Mouse (Mus musculus): ENCODE measurements around the gene En1. TPM values are rescaled to one million over a fixed set of nuclear protein-coding genes. Genes with fewer than 3 reads are reported as not detected.

Gene En1
- polyA plus RNA-seq, 1 experiment from 2014 or later: not detected

GRCm38 (mm10) chr1:120595471-120596240 is 6.6 kb upstream of the En1 start:
- DNase-seq (ENCODE audit: low spot score): no peak
- ATAC-seq (replicated peaks; ENCODE audit: low FRiP score, low read depth): no peak
- peaks cover 92% of the 10 kb centered on the region for H3K27me3 ChIP-seq (ENCODE audit: insufficient read depth, low read length)
- no peaks in the 10 kb centered on the region for H3K9me3 ChIP-seq (replicated peaks; ENCODE audit: low read length)
- H3K9ac ChIP-seq (ENCODE audit: low read depth, low read length): no peak overlapping the region
- H3K4me1 ChIP-seq (replicated peaks; ENCODE audit: insufficient read depth, low read length): no peaks in the 10 kb centered on the region
- H3K27ac ChIP-seq: no peak overlapping the region
- no peak overlapping the region for H3K4me3 ChIP-seq (replicated peaks; ENCODE audit: low read depth, low read length)
- 3% methylated on average over 17 of the region's 17 CpGs for WGBS
- TF ChIP-seq CTCF (IDR thresholded peaks at IDR 0.05; ENCODE audit: low read depth): no peak
- no peaks in the 10 kb centered on the region for H3K36me3 ChIP-seq (ENCODE audit: insufficient read depth, low read length)
- H3K4me2 ChIP-seq (ENCODE audit: low read length): no peak overlapping the region

GRCm38 (mm10) chr1:120596319-120596718 is 5.9 kb upstream of the En1 start:
- no peaks in the 10 kb centered on the region for H3K4me1 ChIP-seq (replicated peaks; ENCODE audit: insufficient read depth, low read length)
- ATAC-seq (replicated peaks; ENCODE audit: low FRiP score, low read depth): no peak; the same call in 1 of the 2 replicates
- H3K4me3 ChIP-seq (replicated peaks; ENCODE audit: low read depth, low read length): peak overlapping the region; percentile 16; the same call in 1 of the 2 replicates
- WGBS: 1% methylated on average over 21 of the region's 21 CpGs
- TF ChIP-seq CTCF (IDR thresholded peaks at IDR 0.05; ENCODE audit: low read depth): peak; percentile 17; the same call in 1 of the 2 replicates
- no peaks in the 10 kb centered on the region for H3K36me3 ChIP-seq (ENCODE audit: insufficient read depth, low read length)
- H3K9me3 ChIP-seq (replicated peaks; ENCODE audit: low read length): no peaks in the 10 kb centered on the region
- peak overlapping the region; percentile 33 for H3K4me2 ChIP-seq (ENCODE audit: low read length)
- H3K27ac ChIP-seq: no peak overlapping the region
- no peak overlapping the region for H3K9ac ChIP-seq (ENCODE audit: low read depth, low read length)
- H3K27me3 ChIP-seq (ENCODE audit: insufficient read depth, low read length): peaks cover 93% of the 10 kb centered on the region
- peak; percentile 58 for DNase-seq (ENCODE audit: low spot score)

DNA sequence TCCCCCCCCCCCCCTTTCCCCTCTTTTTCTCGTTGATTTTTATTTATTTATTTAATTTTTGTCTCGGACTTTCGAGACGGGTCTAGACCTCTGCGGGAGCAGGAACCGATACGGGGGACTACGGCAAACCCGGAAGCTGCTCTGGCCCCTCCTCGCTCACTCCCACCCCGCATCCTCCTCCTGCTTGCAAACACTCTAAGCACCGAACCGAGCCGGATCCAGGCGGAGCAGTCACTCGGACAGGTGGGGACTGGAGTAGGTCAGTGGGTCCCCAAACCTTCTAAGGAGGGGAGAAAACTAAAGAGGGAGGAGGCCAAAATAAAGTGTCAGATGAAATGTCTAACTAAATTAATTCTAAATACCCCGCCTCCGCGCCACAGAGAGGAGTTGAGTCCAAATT is 5.4 kb upstream of the En1 start:
- no peak overlapping the region for H3K27ac ChIP-seq
- H3K4me2 ChIP-seq (ENCODE audit: low read length): peak overlapping the region; percentile 33
- no peaks in the 10 kb centered on the region for H3K9me3 ChIP-seq (replicated peaks; ENCODE audit: low read length)
- 0 out of 2 replicates have a peak, but pooled peaks have one; percentile 26 for ATAC-seq (replicated peaks; ENCODE audit: low FRiP score, low read depth)
- H3K9ac ChIP-seq (ENCODE audit: low read depth, low read length): no peak overlapping the region
- H3K4me1 ChIP-seq (replicated peaks; ENCODE audit: insufficient read depth, low read length): no peaks in the 10 kb centered on the region
- under 1% methylated on average over 19 of the region's 19 CpGs for WGBS
- H3K27me3 ChIP-seq (ENCODE audit: insufficient read depth, low read length): peaks cover 95% of the 10 kb centered on the region
- TF ChIP-seq CTCF (IDR thresholded peaks at IDR 0.05; ENCODE audit: low read depth): no peak
- 0 out of 2 replicates have a peak overlapping the region, but pooled peaks have one; percentile 16 for H3K4me3 ChIP-seq (replicated peaks; ENCODE audit: low read depth, low read length)
- no peaks in the 10 kb centered on the region for H3K36me3 ChIP-seq (ENCODE audit: insufficient read depth, low read length)
- DNase-seq (ENCODE audit: low spot score): no peak

GRCm38 (mm10) chr1:120597271-120597670 is 4.9 kb upstream of the En1 start:
- peaks cover 4% of the 10 kb centered on the region; the same call in 1 of the 2 replicates for H3K4me1 ChIP-seq (replicated peaks; ENCODE audit: insufficient read depth, low read length)
- 3% methylated on average over 11 of the region's 11 CpGs for WGBS
- no peak for TF ChIP-seq CTCF (IDR thresholded peaks at IDR 0.05; ENCODE audit: low read depth)
- no peak overlapping the region; the same call in 1 of the 2 replicates for H3K4me3 ChIP-seq (replicated peaks; ENCODE audit: low read depth, low read length)
- H3K27ac ChIP-seq: no peak overlapping the region
- no peak overlapping the region for H3K4me2 ChIP-seq (ENCODE audit: low read length)
- no peaks in the 10 kb centered on the region for H3K36me3 ChIP-seq (ENCODE audit: insufficient read depth, low read length)
- H3K9ac ChIP-seq (ENCODE audit: low read depth, low read length): no peak overlapping the region
- H3K27me3 ChIP-seq (ENCODE audit: insufficient read depth, low read length): peaks cover 95% of the 10 kb centered on the region
- DNase-seq (ENCODE audit: low spot score): no peak
- no peak for ATAC-seq (replicated peaks; ENCODE audit: low FRiP score, low read depth)
- H3K9me3 ChIP-seq (replicated peaks; ENCODE audit: low read length): no peaks in the 10 kb centered on the region

DNA sequence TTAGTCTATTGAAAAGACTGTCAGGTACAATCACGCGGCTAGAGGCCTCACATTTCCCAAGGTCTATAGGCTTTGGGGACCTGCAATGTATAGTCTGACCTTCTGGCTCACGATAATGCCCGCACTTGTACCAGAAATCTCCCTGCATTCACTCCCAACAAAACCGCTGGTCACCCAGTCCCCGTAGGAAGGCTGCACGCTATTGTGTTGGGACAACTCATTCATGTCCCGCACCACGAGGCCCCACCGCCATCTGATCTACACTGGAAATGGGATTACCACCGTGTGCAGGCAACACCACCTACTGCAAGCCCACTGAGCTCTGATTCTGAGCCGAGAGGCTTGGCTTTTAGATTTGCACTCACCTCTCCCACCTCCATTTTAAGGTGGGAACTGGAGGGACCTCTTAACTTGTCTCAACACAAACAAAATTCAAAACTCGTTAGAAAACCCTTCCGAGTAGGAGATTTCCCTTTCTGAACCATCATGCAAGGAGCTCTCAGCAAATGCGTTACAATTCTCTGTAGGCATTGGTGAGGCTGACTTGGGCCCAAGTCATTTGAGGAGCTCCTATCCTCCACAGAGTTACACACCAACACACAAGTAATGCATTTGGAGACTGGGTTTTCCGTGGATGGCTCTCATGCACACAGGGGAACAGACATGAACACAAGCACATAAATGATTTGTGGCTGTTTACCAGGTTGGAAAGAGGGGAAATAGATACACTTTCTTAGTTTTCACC is 3.9 kb upstream of the En1 start:
- no peak for TF ChIP-seq CTCF (IDR thresholded peaks at IDR 0.05; ENCODE audit: low read depth)
- H3K36me3 ChIP-seq (ENCODE audit: insufficient read depth, low read length): no peaks in the 10 kb centered on the region

More for the DNA sequence above, 3.9 kb upstream of the En1 start:
- Histone ChIP-seq H3K4me2 (ENCODE audit: low read length) (no peak overlapping the region), H3K27me3 (ENCODE audit: insufficient read depth, low read length) (peaks cover 95% of the 10 kb centered on the region), H3K9me3 (replicated peaks; ENCODE audit: low read length) (no peaks in the 10 kb centered on the region), H3K4me3 (replicated peaks; ENCODE audit: low read depth, low read length) (no peak overlapping the region), H3K9ac (ENCODE audit: low read depth, low read length) (no peak overlapping the region), H3K27ac (no peak overlapping the region), H3K4me1 (replicated peaks; ENCODE audit: insufficient read depth, low read length) (peaks cover 11% of the 10 kb centered on the region; the same call in 1 of the 2 replicates)
- 2% methylated on average over 16 of the region's 16 CpGs for WGBS
- no peak for DNase-seq (ENCODE audit: low spot score)
- ATAC-seq (replicated peaks; ENCODE audit: low FRiP score, low read depth): no peak
